Mouse (Mus musculus) stomach, embryonic 14.5 days (tissue): ENCODE measurements around the gene Ifnar2. TPM values are rescaled to one million over a fixed set of nuclear protein-coding genes. Genes with fewer than 3 reads are reported as not detected.

Source experiments
- ATAC-seq: fragments of 200-750 bp; cut with Nextera tagmentation; 2 replicates; pipeline ENCODE4 v1.8.0; 2017; ENCODE audit warnings: low read depth, moderate TSS enrichment; ENCODE audit not compliant: insufficient number of reproducible peaks, insufficient read depth, low FRiP score
- H3K27ac ChIP-seq: fragments of 300-500 bp; sonication (generic); 2 replicates; pipeline ENCODE4 v1.5.1; 2014; ENCODE audit warnings: mild to moderate bottlenecking, low read length, moderate library complexity, mixed read lengths
- H3K27me3 ChIP-seq: fragments of 300-500 bp; sonication (generic); 2 replicates; pipeline ENCODE4 v1.6.1; 2014; ENCODE audit warnings: low read length, control low read depth, mixed read lengths; ENCODE audit not compliant: control insufficient read depth, insufficient read depth
- H3K36me3 ChIP-seq: fragments of 300-500 bp; sonication (generic); 2 replicates; pipeline ENCODE4 v1.6.1; 2014; ENCODE audit warnings: mild to moderate bottlenecking, control low read depth, low read length, moderate library complexity, mixed read lengths; ENCODE audit not compliant: control insufficient read depth, insufficient read depth
- H3K4me1 ChIP-seq: fragments of 300-500 bp; sonication (generic); 2 replicates; pipeline ENCODE4 v1.6.1; 2014; ENCODE audit warnings: low read length, control low read depth, mixed read lengths; ENCODE audit not compliant: control insufficient read depth, insufficient read depth
- H3K4me2 ChIP-seq: fragments of 300-500 bp; sonication (generic); replicated peaks from 2 replicates; pipeline ENCODE4 v1.6.1; 2014; ENCODE audit warnings: low read depth, low read length, control low read depth
- H3K4me3 ChIP-seq: fragments of 300-500 bp; sonication (generic); 2 replicates; pipeline ENCODE4 v1.5.1; 2014; ENCODE audit warnings: low read depth, low read length, control low read depth
- H3K9ac ChIP-seq: fragments of 300-500 bp; sonication (generic); replicated peaks from 2 replicates; pipeline ENCODE4 v1.6.1; 2014; ENCODE audit warnings: low read depth, mild to moderate bottlenecking, control low read depth, low read length, moderate library complexity, mixed read lengths
- H3K9me3 ChIP-seq: fragments of 300-500 bp; sonication (generic); 2 replicates; pipeline ENCODE4 v1.6.1; 2016; ENCODE audit warnings: low read depth, low read length, control low read depth; ENCODE audit not compliant: control insufficient read depth
- WGBS: fragments of 180-500 bp; shearing (Covaris S2); extraction: QIAGEN DNeasy Blood & Tissue Kit; methylation state at CpG from one replicate; pipeline ENCODE4 v1.1.7; 2014; 5-methylcytosine and 5-hydroxymethylcytosine counted together
- polyA plus RNA-seq: library from polyadenylated mRNA; unstranded; fragments of >200 nt; fragmentation: Nextera tagmentation; extraction: Ambion mirVana; gene quantifications from 2 replicates; pipeline ENCODE4 v1.2.1, GENCODE M21; 2014

The Ifnar2 gene
- polyA plus RNA-seq, 1 experiment from 2014 or later = 50.8 TPM

DNA sequence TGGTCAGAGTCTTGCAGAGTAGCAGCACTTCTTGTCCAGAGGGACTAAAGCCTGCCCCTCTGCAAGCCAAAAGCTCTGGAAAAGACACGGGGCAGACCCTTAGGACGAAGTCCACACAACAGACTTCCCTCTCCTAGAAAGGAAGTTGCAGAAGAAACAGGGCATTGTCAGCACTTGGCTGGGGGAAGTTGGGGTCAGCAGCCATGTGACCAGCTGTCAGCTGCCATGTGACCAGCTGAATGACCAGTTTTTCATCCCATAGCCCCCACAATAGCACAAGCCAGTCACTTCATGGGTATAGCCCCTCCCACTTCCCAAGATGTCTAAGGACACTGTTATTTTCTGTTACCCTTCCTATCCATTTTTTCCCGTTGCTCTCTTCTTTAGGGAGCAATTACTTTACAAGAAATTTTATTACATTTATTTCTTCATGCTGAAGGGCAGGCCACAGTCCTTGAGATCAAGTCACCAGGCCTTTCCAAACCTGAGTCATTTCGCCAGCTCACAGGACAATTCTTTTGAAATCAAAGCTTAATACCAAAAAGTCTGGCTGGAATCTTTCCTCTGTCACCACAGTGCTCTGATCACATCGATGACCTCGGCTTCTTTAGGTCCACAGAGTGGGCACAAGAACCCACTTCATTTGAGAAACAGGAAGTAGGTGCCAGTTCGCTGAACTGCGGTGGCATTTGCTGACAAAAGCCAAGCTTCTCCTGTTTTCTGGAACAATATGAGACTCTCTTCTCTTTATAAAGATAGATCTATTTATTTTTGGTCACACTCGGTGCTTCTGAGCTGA lies 43.0 kb downstream of the Ifnar2 start:
- H3K27ac ChIP-seq = no peak overlapping the region
- no peak overlapping the region for H3K4me2 ChIP-seq
- no peaks in the 10 kb centered on the region for H3K9me3 ChIP-seq
- WGBS = 86% methylated on average over 9 of the region's 9 CpGs
- no peak overlapping the region for H3K9ac ChIP-seq
- H3K27me3 ChIP-seq = no peaks in the 10 kb centered on the region
- no peak for ATAC-seq
- peaks cover 20% of the 10 kb centered on the region for H3K36me3 ChIP-seq
- no peaks in the 10 kb centered on the region for H3K4me1 ChIP-seq
- H3K4me3 ChIP-seq = no peak overlapping the region

DNA sequence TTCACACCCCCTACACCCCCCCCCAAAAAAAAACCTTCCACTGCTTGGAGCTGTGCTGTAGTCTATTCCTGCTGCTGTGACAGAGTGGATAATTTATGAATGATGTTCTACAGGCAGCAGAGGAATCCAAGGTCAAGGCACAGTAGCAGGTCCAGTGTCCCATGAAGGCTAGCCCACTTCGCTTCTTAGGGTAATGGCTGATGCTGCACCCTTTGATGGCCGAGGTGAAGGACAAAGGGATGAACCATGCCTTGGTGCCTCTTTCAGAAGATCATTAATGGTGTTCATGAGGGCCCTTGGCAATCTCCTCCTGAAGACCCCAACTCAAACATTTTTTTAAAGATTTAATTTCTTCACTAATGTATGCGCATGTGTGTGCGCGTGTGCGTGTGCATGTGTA lies 43.8 kb downstream of the Ifnar2 start:
- H3K9ac ChIP-seq = no peak overlapping the region
- no peak overlapping the region for H3K4me2 ChIP-seq
- H3K4me1 ChIP-seq = no peaks in the 10 kb centered on the region
- H3K4me3 ChIP-seq = no peak overlapping the region
- H3K9me3 ChIP-seq = no peaks in the 10 kb centered on the region
- H3K36me3 ChIP-seq = peaks cover 20% of the 10 kb centered on the region
- WGBS = 93% methylated on average over 6 of the region's 6 CpGs
- H3K27ac ChIP-seq = no peak overlapping the region
- no peak for ATAC-seq
- H3K27me3 ChIP-seq = no peaks in the 10 kb centered on the region

DNA sequence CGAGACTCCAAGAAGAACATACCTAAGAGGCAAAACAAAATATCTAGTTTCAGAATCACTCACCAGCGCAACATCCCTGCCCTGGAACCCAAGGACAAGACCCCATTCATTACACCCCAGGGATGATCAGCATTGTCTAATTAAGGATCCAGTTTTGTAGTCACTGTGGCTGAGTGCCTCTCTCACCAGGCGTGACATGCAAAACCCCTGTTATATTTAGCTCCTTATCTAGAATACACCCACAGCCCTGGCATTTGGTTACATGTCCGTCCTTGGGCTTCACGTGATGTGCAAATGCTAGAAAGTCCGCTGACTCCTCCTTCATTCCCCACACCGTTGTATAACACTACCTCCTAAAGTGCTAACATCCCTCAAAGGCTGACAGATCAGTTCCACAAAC lies 44.4 kb downstream of the Ifnar2 start:
- 62% methylated on average over 7 of the region's 7 CpGs for WGBS
- Histone ChIP-seq H3K36me3 (peaks cover 20% of the 10 kb centered on the region), H3K4me3 (no peak overlapping the region), H3K9me3 (no peaks in the 10 kb centered on the region), H3K9ac (no peak overlapping the region), H3K27me3 (no peaks in the 10 kb centered on the region), H3K4me2 (no peak overlapping the region), H3K4me1 (no peaks in the 10 kb centered on the region), H3K27ac (no peak overlapping the region)
- ATAC-seq = no peak

DNA sequence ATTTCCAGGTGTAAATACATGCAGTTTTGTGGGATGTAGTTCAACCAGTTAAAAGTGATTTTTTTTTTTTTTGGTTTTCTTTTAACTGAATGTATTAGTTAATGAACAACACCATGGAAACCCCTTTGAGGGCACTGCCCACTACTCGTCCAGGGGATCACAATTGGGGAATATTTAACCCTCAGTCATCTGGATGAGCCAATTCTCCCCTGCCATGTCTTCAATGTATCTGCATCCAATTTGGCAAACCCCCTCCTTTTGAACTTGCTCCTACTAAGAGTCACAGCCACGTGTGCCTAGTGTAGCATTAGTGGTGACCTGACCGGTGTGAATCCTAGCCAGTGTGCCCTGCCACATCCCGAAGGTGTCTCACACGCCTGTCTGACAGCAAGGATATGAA lies 45.9 kb downstream of the Ifnar2 start:
- no peak for ATAC-seq

DNA sequence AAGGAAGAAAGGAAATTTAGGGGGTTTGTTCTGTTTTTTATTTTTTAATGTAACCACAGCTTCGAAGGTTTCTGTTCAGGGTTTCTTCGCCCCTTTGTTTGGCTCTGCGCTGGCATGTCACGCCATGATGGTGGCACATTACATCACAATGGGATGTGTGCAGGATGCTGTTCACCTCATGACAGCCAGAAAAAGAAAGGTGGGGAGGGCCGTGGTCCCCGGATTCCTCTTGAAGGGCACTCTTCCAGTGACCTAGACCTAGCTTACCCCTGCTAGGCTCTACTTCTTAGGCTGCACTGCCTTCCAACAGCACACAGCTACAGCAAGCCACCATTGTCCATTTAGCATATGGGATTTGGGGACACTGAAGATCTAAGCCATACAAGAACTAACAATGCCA lies 53.2 kb downstream of the Ifnar2 start:
- Histone ChIP-seq H3K27ac (no peak overlapping the region), H3K4me1 (no peaks in the 10 kb centered on the region), H3K9ac (no peak overlapping the region), H3K9me3 (no peaks in the 10 kb centered on the region), H3K36me3 (peaks cover 18% of the 10 kb centered on the region; the same call in 1 of the 2 replicates), H3K4me2 (no peak overlapping the region), H3K27me3 (no peaks in the 10 kb centered on the region), H3K4me3 (no peak overlapping the region)
- 96% methylated on average over 6 of the region's 6 CpGs for WGBS
- no peak for ATAC-seq

More for the DNA sequence above, 45.9 kb downstream of the Ifnar2 start:
- no peak overlapping the region for H3K4me2 ChIP-seq
- no peaks in the 10 kb centered on the region for H3K9me3 ChIP-seq
- H3K27me3 ChIP-seq = no peaks in the 10 kb centered on the region
- peaks cover 22% of the 10 kb centered on the region for H3K36me3 ChIP-seq
- H3K27ac ChIP-seq = no peak overlapping the region
- no peaks in the 10 kb centered on the region for H3K4me1 ChIP-seq
- H3K9ac ChIP-seq = no peak overlapping the region
- H3K4me3 ChIP-seq = no peak overlapping the region
- WGBS = 75% methylated on average over 5 of the region's 5 CpGs

DNA sequence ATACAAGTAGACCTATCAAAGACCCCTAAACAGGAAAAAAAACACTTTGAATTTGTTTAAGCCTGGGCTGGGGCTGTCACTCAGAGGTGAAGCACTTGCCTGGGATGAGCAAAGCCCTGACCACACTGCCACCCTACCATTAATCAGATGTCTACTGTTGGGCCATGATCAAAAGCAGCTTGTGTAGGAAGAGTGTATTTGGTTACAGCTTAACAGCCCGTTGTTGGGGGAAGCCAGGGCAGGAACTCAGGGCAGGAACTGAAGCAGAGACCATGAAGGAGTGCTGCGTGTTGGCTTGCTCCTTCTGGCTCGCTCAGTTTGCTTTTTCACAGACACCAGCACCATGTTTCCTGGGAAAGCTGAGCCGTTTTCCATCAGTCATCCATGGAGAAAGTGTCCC lies 54.0 kb downstream of the Ifnar2 start:
- Histone ChIP-seq H3K9me3 (no peaks in the 10 kb centered on the region), H3K36me3 (peaks cover 18% of the 10 kb centered on the region; the same call in 1 of the 2 replicates), H3K9ac (no peak overlapping the region), H3K4me3 (no peak overlapping the region), H3K27me3 (no peaks in the 10 kb centered on the region), H3K4me1 (no peaks in the 10 kb centered on the region), H3K27ac (no peak overlapping the region), H3K4me2 (no peak overlapping the region)
- WGBS = 78% methylated on average over 4 of the region's 4 CpGs
- no peak for ATAC-seq

DNA sequence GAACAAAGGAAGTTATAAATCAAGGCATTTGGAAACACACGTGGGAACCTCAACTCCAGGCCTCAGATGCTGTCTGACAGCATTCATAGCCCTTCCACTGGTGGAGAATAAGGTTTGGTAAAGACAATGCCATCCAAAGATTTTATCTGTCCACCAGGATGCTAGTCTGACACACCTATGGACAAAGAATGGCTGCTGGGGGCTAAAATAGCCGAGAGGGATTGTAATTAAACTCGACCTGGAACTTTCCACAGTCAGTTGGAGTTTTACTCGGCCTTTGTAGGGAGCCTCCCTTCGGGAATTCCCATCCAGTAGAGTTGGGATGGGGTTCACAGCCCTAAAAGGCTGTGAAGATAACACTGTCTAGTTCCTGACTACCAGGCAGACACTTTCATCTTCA lies 54.9 kb downstream of the Ifnar2 start:
- H3K27me3 ChIP-seq = no peaks in the 10 kb centered on the region
- WGBS = 75% methylated on average over 5 of the region's 5 CpGs
- ATAC-seq = no peak
- H3K9ac ChIP-seq = no peak overlapping the region
- H3K27ac ChIP-seq = no peak overlapping the region
- H3K36me3 ChIP-seq = peaks cover 18% of the 10 kb centered on the region; the same call in 1 of the 2 replicates
- no peak overlapping the region for H3K4me2 ChIP-seq
- H3K9me3 ChIP-seq = no peaks in the 10 kb centered on the region
- no peak overlapping the region for H3K4me3 ChIP-seq
- H3K4me1 ChIP-seq = no peaks in the 10 kb centered on the region

DNA sequence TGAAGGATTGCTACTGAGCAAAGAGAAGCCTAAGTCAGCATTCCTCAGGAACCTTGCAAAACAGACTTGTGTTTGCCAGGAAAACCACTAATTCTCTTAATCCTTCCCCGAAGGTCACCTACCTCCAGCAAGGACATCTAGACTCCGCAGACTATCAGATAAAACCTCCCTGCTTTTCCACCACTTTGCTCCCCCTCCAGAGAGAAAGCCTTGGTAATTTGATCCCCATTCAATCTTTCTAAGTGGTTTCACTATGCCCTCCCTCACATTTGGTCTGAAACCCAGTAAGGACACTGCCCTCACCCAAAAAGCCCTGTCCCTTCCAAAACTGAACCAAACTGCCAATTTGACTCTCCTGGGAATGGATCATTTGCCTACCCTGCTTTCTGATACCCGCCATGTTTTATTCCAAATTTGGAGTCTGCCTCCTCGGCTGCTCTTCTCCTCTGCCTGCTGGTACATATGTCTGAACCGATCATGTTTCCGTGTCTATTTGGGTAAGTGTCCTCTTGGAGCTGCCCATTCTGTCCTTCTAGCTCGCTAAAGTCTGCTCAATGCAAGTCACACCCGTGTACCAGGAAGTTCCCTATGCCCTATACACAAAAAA lies 55.8 kb downstream of the Ifnar2 start:
- H3K27ac ChIP-seq = no peak overlapping the region
- no peak overlapping the region for H3K9ac ChIP-seq
- ATAC-seq = no peak
- no peaks in the 10 kb centered on the region for H3K9me3 ChIP-seq
- H3K27me3 ChIP-seq = no peaks in the 10 kb centered on the region
- H3K36me3 ChIP-seq = peaks cover 12% of the 10 kb centered on the region; the same call in 1 of the 2 replicates
- no peak overlapping the region for H3K4me2 ChIP-seq
- WGBS = 71% methylated on average over 8 of the region's 8 CpGs
- no peak overlapping the region for H3K4me3 ChIP-seq
- H3K4me1 ChIP-seq = no peaks in the 10 kb centered on the region
